Mouse (Mus musculus) thymus, adult 2 months (tissue): Measurements from ENCODE around the gene Sp9. TPM values are rescaled to one million over a fixed set of nuclear protein-coding genes. Genes with fewer than 3 reads are reported as not detected.

Experiments used
- DNase-seq: peaks from one replicate; pipeline ENCODE4 v3.0.0; 2021
- H3K27ac ChIP-seq: fragments of 200-500 bp; 2 replicates; pipeline ENCODE4 v1.5.1; 2012; ENCODE audit warnings: low read length, control low read depth; ENCODE audit not compliant: control insufficient read depth, insufficient read depth
- H3K27me3 ChIP-seq: fragments of 200-500 bp; 2 replicates; pipeline ENCODE4 v1.6.1; 2012; ENCODE audit warnings: mild to moderate bottlenecking, low read length, moderate library complexity, mixed read lengths; ENCODE audit not compliant: control insufficient read depth, insufficient read depth
- H3K36me3 ChIP-seq: fragments of 200-500 bp; 2 replicates; pipeline ENCODE4 v1.6.1; 2012; ENCODE audit warnings: mild to moderate bottlenecking, low read length, moderate library complexity; ENCODE audit not compliant: control insufficient read depth, insufficient read depth
- H3K4me1 ChIP-seq: fragments of 200-500 bp; replicated peaks from 2 replicates; pipeline ENCODE4 v1.6.1; 2012; ENCODE audit warnings: low read length; ENCODE audit not compliant: control insufficient read depth, insufficient read depth
- H3K4me3 ChIP-seq: fragments of 200-500 bp; 2 replicates; pipeline ENCODE4 v1.5.1; 2012; ENCODE audit warnings: mild to moderate bottlenecking, low read length, control low read depth, moderate library complexity; ENCODE audit not compliant: control insufficient read depth, insufficient read depth
- CTCF ChIP-seq: fragments of 200-500 bp; IDR thresholded peaks from 2 replicates; pipeline ENCODE4 v1.5.1; 2012; ENCODE audit warnings: mild to moderate bottlenecking, control low read depth, low read length, moderate library complexity, borderline replicate concordance; ENCODE audit not compliant: control insufficient read depth, poor library complexity, insufficient read depth; ENCODE audit errors: extremely low read depth
- POLR2A ChIP-seq: fragments of 200-500 bp; IDR thresholded peaks from 2 replicates; pipeline ENCODE4 v1.6.1; 2012; ENCODE audit warnings: mild to moderate bottlenecking, low read length, control low read depth, moderate library complexity; ENCODE audit not compliant: control insufficient read depth, poor library complexity, insufficient read depth; ENCODE audit errors: extremely low read depth
- WGBS: fragments of 180-500 bp; shearing (Covaris S2); methylation state at CpG from one replicate; pipeline ENCODE4 v1.1.7; 2018; 5-methylcytosine and 5-hydroxymethylcytosine counted together
- polyA plus RNA-seq: library from polyadenylated mRNA; depleted of rRNA; stranded (reverse); fragments of >200 nt; gene quantifications from 2 replicates; pipeline ENCODE4 v1.2.3, GENCODE M21; 2012

Sp9 gene
- polyA plus RNA-seq, 1 experiment: not detected

GRCm38 (mm10) chr2:73264611-73265195 is 7.0 kb upstream of the Sp9 start:
- Histone ChIP-seq H3K4me3 (no peak overlapping the region), H3K36me3 (no peaks in the 10 kb centered on the region), H3K27ac (no peak overlapping the region), H3K4me1 (no peaks in the 10 kb centered on the region), H3K27me3 (peaks cover 25% of the 10 kb centered on the region)
- TF ChIP-seq CTCF (no peak), POLR2A (no peak)
- no peak for DNase-seq
- WGBS: 11% methylated on average over 11 of the region's 11 CpGs

GRCm38 (mm10) chr2:73266011-73266410 is 5.7 kb upstream of the Sp9 start:
- no peaks in the 10 kb centered on the region for H3K36me3 ChIP-seq
- H3K4me1 ChIP-seq: peaks cover 10% of the 10 kb centered on the region
- peaks cover 33% of the 10 kb centered on the region for H3K27me3 ChIP-seq
- TF ChIP-seq POLR2A (no peak), CTCF (no peak)
- no peak for DNase-seq
- no peak overlapping the region for H3K4me3 ChIP-seq
- WGBS: 5% methylated on average over 5 of the region's 5 CpGs
- no peak overlapping the region for H3K27ac ChIP-seq

- TF ChIP-seq CTCF (no peak), POLR2A (no peak)
- Histone ChIP-seq H3K27ac (no peak overlapping the region), H3K27me3 (peaks cover 38% of the 10 kb centered on the region), H3K4me3 (no peak overlapping the region), H3K4me1 (peaks cover 16% of the 10 kb centered on the region), H3K36me3 (no peaks in the 10 kb centered on the region)
- WGBS: 37% methylated on average over 1 of the region's 1 CpGs
- no peak for DNase-seq
These were observed 5.1 kb upstream of the Sp9 start for GRCm38 (mm10) chr2:73266623-73267022.

- peaks cover 19% of the 10 kb centered on the region for H3K4me1 ChIP-seq
- H3K27me3 ChIP-seq: peaks cover 40% of the 10 kb centered on the region
- no peak overlapping the region for H3K27ac ChIP-seq
These were observed 4.5 kb upstream of the Sp9 start for GRCm38 (mm10) chr2:73267231-73267630.

GRCm38 (mm10) chr2:73267818-73268217 is 3.9 kb upstream of the Sp9 start:
- no peaks in the 10 kb centered on the region for H3K36me3 ChIP-seq
- WGBS: 14% methylated on average over 4 of the region's 4 CpGs
- DNase-seq: no peak
- no peak overlapping the region for H3K4me3 ChIP-seq
- no peak for TF ChIP-seq POLR2A
- H3K27me3 ChIP-seq: peaks cover 44% of the 10 kb centered on the region
- peaks cover 23% of the 10 kb centered on the region for H3K4me1 ChIP-seq
- H3K27ac ChIP-seq: no peak overlapping the region

More at GRCm38 (mm10) chr2:73267231-73267630, 4.5 kb upstream of the Sp9 start:
- DNase-seq: no peak
- whole genome bisulfite sequencing: 26% methylated on average over 3 of the region's 3 CpGs
- no peak overlapping the region for H3K4me3 ChIP-seq
- no peak for TF ChIP-seq CTCF
- TF ChIP-seq POLR2A: no peak
- no peaks in the 10 kb centered on the region for H3K36me3 ChIP-seq

GRCm38 (mm10) chr2:73268281-73268680 is 3.4 kb upstream of the Sp9 start:
- DNase-seq: no peak
- H3K36me3 ChIP-seq: no peaks in the 10 kb centered on the region
- H3K27me3 ChIP-seq: peaks cover 45% of the 10 kb centered on the region
- WGBS: 10% methylated on average over 12 of the region's 12 CpGs
- TF ChIP-seq POLR2A (no peak), CTCF (no peak)
- H3K27ac ChIP-seq: no peak overlapping the region
- no peak overlapping the region for H3K4me3 ChIP-seq
- H3K4me1 ChIP-seq: peaks cover 28% of the 10 kb centered on the region
